Mouse (Mus musculus): Measurements from ENCODE around the gene Gif. TPM values are rescaled to one million over a fixed set of nuclear protein-coding genes. Genes with fewer than 3 reads are reported as not detected.

Gene Gif
- not detected in 2 replicates for polyA plus RNA-seq (2015; fragmentation: Nextera tagmentation; extraction: Ambion mirVana)

GRCm38 (mm10) chr19:11747298-11747697 lies at the start of gene Gif:
Gif (plus strand) TSS chr19:11747554.
- Histone ChIP-seq H3K4me2 (ENCODE audit: low read depth, low read length) (no peak within 1 kb of the TSS), H3K4me3 (ENCODE audit: low read length) (no peak within 1 kb of the TSS), H3K36me3 (ENCODE audit: control insufficient read depth, insufficient read depth, low read length) (no peaks in the 10 kb centered on the region), H3K9me3 (ENCODE audit: control insufficient read depth, low read length) (no peaks in the 10 kb centered on the region), H3K4me1 (ENCODE audit: control insufficient read depth, insufficient read depth, low read length) (no peaks in the 10 kb centered on the region), H3K27me3 (replicated peaks; ENCODE audit: control insufficient read depth, insufficient read depth, low read length) (no peaks in the 10 kb centered on the region), H3K9ac (ENCODE audit: low read depth, low read length) (no peak within 1 kb of the TSS), H3K27ac (ENCODE audit: low read length) (no peak within 1 kb of the TSS)
- WGBS: 81% methylated on average over 2 of the region's 2 CpGs
- no peak for ATAC-seq

- ATAC-seq: no peak
- Histone ChIP-seq H3K4me3 (ENCODE audit: low read length) (no peak overlapping the region), H3K4me2 (ENCODE audit: low read depth, low read length) (no peak overlapping the region), H3K9ac (ENCODE audit: low read depth, low read length) (no peak overlapping the region), H3K9me3 (ENCODE audit: control insufficient read depth, low read length) (no peaks in the 10 kb centered on the region), H3K4me1 (ENCODE audit: control insufficient read depth, insufficient read depth, low read length) (no peaks in the 10 kb centered on the region), H3K27me3 (replicated peaks; ENCODE audit: control insufficient read depth, insufficient read depth, low read length) (no peaks in the 10 kb centered on the region), H3K36me3 (ENCODE audit: control insufficient read depth, insufficient read depth, low read length) (no peaks in the 10 kb centered on the region), H3K27ac (ENCODE audit: low read length) (no peak overlapping the region)
- 86% methylated on average over 6 of the region's 6 CpGs for WGBS
Measured at GRCm38 (mm10) chr19:11698342-11698741, 49.0 kb upstream of the Gif start.

DNA sequence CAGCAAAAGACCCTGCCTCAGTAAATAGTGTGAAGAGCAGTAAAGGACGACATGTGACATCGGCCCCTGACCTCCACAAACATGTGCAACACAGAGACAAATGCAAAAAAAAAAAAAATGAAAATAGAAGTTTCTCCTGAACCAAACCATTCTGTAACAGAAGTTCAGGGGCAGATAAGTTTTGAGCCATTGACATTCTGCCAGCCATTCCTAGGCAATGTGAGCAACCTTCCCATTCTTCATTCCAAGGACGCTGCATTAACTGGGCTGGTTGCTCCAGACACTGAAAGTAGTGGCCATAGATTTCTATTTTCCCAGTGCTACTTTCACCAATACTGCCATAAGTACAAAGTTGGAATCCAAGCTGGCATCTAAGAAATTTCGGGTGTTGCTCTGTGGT lies 34.9 kb upstream of the Gif start:
- no peak overlapping the region for H3K4me2 ChIP-seq (ENCODE audit: low read depth, low read length)
- no peaks in the 10 kb centered on the region for H3K4me1 ChIP-seq (ENCODE audit: control insufficient read depth, insufficient read depth, low read length)
- no peaks in the 10 kb centered on the region for H3K36me3 ChIP-seq (ENCODE audit: control insufficient read depth, insufficient read depth, low read length)
- WGBS: 80% methylated on average over 4 of the region's 4 CpGs
- H3K27ac ChIP-seq (ENCODE audit: low read length): no peak overlapping the region
- no peak overlapping the region for H3K9ac ChIP-seq (ENCODE audit: low read depth, low read length)
- H3K4me3 ChIP-seq (ENCODE audit: low read length): no peak overlapping the region
- H3K9me3 ChIP-seq (ENCODE audit: control insufficient read depth, low read length): no peaks in the 10 kb centered on the region
- no peaks in the 10 kb centered on the region for H3K27me3 ChIP-seq (replicated peaks; ENCODE audit: control insufficient read depth, insufficient read depth, low read length)
- ATAC-seq: no peak

- Histone ChIP-seq H3K36me3 (ENCODE audit: control insufficient read depth, insufficient read depth, low read length) (no peaks in the 10 kb centered on the region), H3K27ac (ENCODE audit: low read length) (no peak overlapping the region), H3K4me1 (ENCODE audit: control insufficient read depth, insufficient read depth, low read length) (no peaks in the 10 kb centered on the region), H3K4me2 (ENCODE audit: low read depth, low read length) (no peak overlapping the region), H3K27me3 (replicated peaks; ENCODE audit: control insufficient read depth, insufficient read depth, low read length) (no peaks in the 10 kb centered on the region), H3K4me3 (ENCODE audit: low read length) (no peak overlapping the region), H3K9ac (ENCODE audit: low read depth, low read length) (no peak overlapping the region), H3K9me3 (ENCODE audit: control insufficient read depth, low read length) (no peaks in the 10 kb centered on the region)
- 92% methylated on average over 3 of the region's 3 CpGs for WGBS
- ATAC-seq: no peak
Measured at GRCm38 (mm10) chr19:11720071-11720470, 27.3 kb upstream of the Gif start.

DNA sequence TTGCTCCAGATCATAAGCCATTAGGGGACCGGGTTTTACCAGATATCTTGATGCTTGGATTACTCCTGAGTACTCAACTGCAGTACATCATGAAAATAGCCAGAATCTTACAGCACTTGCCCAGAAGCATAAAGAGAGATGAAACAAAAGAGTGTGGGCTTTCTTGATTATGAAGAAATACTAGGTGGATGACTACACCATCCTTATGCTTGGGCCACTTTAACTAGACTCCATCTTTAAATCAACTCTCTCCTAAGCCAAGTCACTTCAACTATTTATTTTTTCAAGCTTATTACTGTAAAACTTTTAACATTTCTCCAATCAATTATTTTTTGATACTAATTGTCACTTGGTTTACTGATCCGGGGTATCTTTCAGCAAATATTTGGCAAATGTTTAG lies 23.5 kb upstream of the Gif start:
- Histone ChIP-seq H3K27me3 (replicated peaks; ENCODE audit: control insufficient read depth, insufficient read depth, low read length) (no peaks in the 10 kb centered on the region), H3K27ac (ENCODE audit: low read length) (no peak overlapping the region), H3K4me1 (ENCODE audit: control insufficient read depth, insufficient read depth, low read length) (no peaks in the 10 kb centered on the region), H3K4me3 (ENCODE audit: low read length) (no peak overlapping the region), H3K9me3 (ENCODE audit: control insufficient read depth, low read length) (no peaks in the 10 kb centered on the region), H3K36me3 (ENCODE audit: control insufficient read depth, insufficient read depth, low read length) (no peaks in the 10 kb centered on the region), H3K9ac (ENCODE audit: low read depth, low read length) (no peak overlapping the region), H3K4me2 (ENCODE audit: low read depth, low read length) (no peak overlapping the region)
- 73% methylated on average over 2 of the region's 2 CpGs for WGBS
- ATAC-seq: no peak

DNA sequence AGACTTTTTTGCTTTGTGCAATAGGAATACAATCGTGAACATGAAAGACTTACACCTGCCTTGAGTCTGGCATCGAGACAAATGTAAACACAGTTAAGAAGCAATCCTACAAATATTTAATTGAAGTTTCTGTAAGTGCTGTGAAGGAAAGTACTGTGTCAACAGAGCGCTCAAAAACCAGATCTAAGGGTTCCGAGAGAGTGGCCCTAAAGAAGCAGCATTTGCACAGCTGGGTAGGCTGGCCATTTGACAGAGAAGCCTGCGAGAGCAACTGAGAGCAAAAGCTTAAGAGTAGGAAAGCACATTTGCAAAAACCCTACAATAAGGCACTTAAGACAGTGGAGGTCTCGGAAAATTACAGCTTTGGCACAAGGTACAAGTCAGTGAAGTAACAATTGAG lies 23.1 kb upstream of the Gif start:
- Histone ChIP-seq H3K36me3 (ENCODE audit: control insufficient read depth, insufficient read depth, low read length) (no peaks in the 10 kb centered on the region), H3K9me3 (ENCODE audit: control insufficient read depth, low read length) (no peaks in the 10 kb centered on the region), H3K27me3 (replicated peaks; ENCODE audit: control insufficient read depth, insufficient read depth, low read length) (no peaks in the 10 kb centered on the region), H3K4me3 (ENCODE audit: low read length) (no peak overlapping the region), H3K27ac (ENCODE audit: low read length) (no peak overlapping the region), H3K4me2 (ENCODE audit: low read depth, low read length) (no peak overlapping the region), H3K4me1 (ENCODE audit: control insufficient read depth, insufficient read depth, low read length) (no peaks in the 10 kb centered on the region), H3K9ac (ENCODE audit: low read depth, low read length) (no peak overlapping the region)
- no peak for ATAC-seq
- WGBS: 38% methylated on average over 6 of the region's 6 CpGs

DNA sequence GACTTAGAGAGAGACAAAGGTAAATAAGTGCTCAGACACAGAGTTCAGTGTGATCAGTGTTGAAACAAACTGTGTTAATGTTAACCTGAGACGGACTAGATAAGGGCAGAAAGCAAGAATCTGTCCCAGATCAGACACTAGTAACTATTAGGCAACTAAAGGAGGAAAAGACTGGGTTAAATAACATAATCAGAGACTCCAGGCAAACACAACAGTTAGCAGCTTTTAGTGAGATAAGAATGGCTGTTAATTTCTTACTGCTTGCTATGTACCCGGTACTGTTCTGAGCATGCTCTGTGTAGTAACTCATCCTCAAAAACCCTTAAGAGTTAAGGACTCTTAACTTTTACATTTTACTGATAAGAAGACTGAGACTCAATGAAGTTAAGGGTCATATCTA lies 21.4 kb upstream of the Gif start:
- no peak overlapping the region for H3K9ac ChIP-seq (ENCODE audit: low read depth, low read length)
- H3K9me3 ChIP-seq (ENCODE audit: control insufficient read depth, low read length): no peaks in the 10 kb centered on the region
- H3K36me3 ChIP-seq (ENCODE audit: control insufficient read depth, insufficient read depth, low read length): no peaks in the 10 kb centered on the region
- H3K27me3 ChIP-seq (replicated peaks; ENCODE audit: control insufficient read depth, insufficient read depth, low read length): no peaks in the 10 kb centered on the region
- ATAC-seq: no peak
- H3K4me1 ChIP-seq (ENCODE audit: control insufficient read depth, insufficient read depth, low read length): no peaks in the 10 kb centered on the region
- no peak overlapping the region for H3K4me3 ChIP-seq (ENCODE audit: low read length)
- 61% methylated on average over 2 of the region's 2 CpGs for WGBS
- H3K4me2 ChIP-seq (ENCODE audit: low read depth, low read length): no peak overlapping the region
- no peak overlapping the region for H3K27ac ChIP-seq (ENCODE audit: low read length)

DNA sequence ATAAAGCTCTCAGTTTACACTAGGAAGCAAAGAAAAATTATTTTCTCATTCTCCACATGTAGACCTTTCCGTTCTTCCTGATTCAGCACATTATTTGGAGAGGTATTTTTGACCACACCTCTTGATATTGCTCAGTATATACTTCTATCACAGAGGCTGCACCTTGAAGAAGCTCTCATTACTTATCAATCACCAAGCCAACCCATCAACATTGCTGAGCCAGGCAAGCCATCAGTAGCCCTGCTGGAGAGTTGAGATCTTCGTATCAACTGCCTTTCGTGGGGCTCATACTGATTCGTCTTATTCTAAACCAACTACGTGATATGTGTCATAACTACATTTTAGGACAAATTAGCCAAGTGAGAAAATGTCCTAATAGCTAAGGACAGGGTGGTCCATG lies 20.1 kb upstream of the Gif start:
- no peak for ATAC-seq
- Histone ChIP-seq H3K4me1 (ENCODE audit: control insufficient read depth, insufficient read depth, low read length) (no peaks in the 10 kb centered on the region), H3K27me3 (replicated peaks; ENCODE audit: control insufficient read depth, insufficient read depth, low read length) (no peaks in the 10 kb centered on the region), H3K9me3 (ENCODE audit: control insufficient read depth, low read length) (no peaks in the 10 kb centered on the region), H3K9ac (ENCODE audit: low read depth, low read length) (no peak overlapping the region), H3K36me3 (ENCODE audit: control insufficient read depth, insufficient read depth, low read length) (no peaks in the 10 kb centered on the region), H3K4me2 (ENCODE audit: low read depth, low read length) (no peak overlapping the region), H3K4me3 (ENCODE audit: low read length) (no peak overlapping the region), H3K27ac (ENCODE audit: low read length) (no peak overlapping the region)
- 93% methylated on average over 5 of the region's 5 CpGs for WGBS

- Histone ChIP-seq H3K4me1 (ENCODE audit: control insufficient read depth, insufficient read depth, low read length) (no peaks in the 10 kb centered on the region), H3K27ac (ENCODE audit: low read length) (no peak overlapping the region), H3K9ac (ENCODE audit: low read depth, low read length) (no peak overlapping the region), H3K27me3 (replicated peaks; ENCODE audit: control insufficient read depth, insufficient read depth, low read length) (no peaks in the 10 kb centered on the region), H3K9me3 (ENCODE audit: control insufficient read depth, low read length) (no peaks in the 10 kb centered on the region), H3K36me3 (ENCODE audit: control insufficient read depth, insufficient read depth, low read length) (no peaks in the 10 kb centered on the region), H3K4me3 (ENCODE audit: low read length) (no peak overlapping the region), H3K4me2 (ENCODE audit: low read depth, low read length) (no peak overlapping the region)
- 71% methylated on average over 1 of the region's 1 CpGs for WGBS
- ATAC-seq: no peak
Measured at GRCm38 (mm10) chr19:11730278-11730677, 17.1 kb upstream of the Gif start.

DNA sequence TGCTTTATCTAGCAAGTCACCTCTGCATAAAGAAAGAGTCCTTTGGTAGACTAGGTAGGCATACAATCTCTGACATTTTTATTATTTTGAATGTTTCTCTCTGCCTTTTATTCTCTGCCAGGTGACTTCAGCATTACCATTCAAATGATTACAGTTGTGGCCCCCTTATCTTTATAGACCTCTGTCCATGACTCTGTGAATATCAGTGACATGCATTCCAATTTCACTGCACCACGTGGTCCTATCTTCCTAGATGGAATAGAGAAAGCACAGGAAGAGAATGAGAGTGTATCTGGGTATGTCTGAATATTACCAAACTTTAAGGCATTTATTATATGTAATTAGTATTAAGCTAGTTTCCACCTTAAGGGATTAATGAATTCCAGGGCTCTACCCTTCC lies 10.9 kb upstream of the Gif start:
- Histone ChIP-seq H3K4me3 (ENCODE audit: low read length) (no peak overlapping the region), H3K27ac (ENCODE audit: low read length) (no peak overlapping the region), H3K4me2 (ENCODE audit: low read depth, low read length) (no peak overlapping the region), H3K36me3 (ENCODE audit: control insufficient read depth, insufficient read depth, low read length) (no peaks in the 10 kb centered on the region), H3K9ac (ENCODE audit: low read depth, low read length) (no peak overlapping the region), H3K4me1 (ENCODE audit: control insufficient read depth, insufficient read depth, low read length) (no peaks in the 10 kb centered on the region), H3K9me3 (ENCODE audit: control insufficient read depth, low read length) (no peaks in the 10 kb centered on the region), H3K27me3 (replicated peaks; ENCODE audit: control insufficient read depth, insufficient read depth, low read length) (no peaks in the 10 kb centered on the region)
- no peak for ATAC-seq
- 23% methylated on average over 1 of the region's 1 CpGs for WGBS

Data from intestine, embryonic 16.5 days (tissue).